Mouse (Mus musculus): ENCODE results near the gene Dazap1. TPM values are rescaled to one million over a fixed set of nuclear protein-coding genes. Genes with fewer than 3 reads are reported as not detected.

The Dazap1 gene
- polyA plus RNA-seq, 1 experiment from 2014 or later, result 71.8 TPM

GRCm38 (mm10) chr10:80252011-80252410 lies 9.3 kb upstream of the Dazap1 start:
- Histone ChIP-seq H3K4me2 (replicated peaks) (no peak overlapping the region), H3K36me3 (peaks cover 39% of the 10 kb centered on the region), H3K27me3 (no peaks in the 10 kb centered on the region), H3K4me3 (no peak overlapping the region), H3K27ac (no peak overlapping the region), H3K9ac (no peak overlapping the region), H3K9me3 (no peaks in the 10 kb centered on the region), H3K4me1 (peaks cover 12% of the 10 kb centered on the region)
- ATAC-seq (ENCODE audit: insufficient number of reproducible peaks, insufficient read depth, low FRiP score, low TSS enrichment), result no peak

- no peaks in the 10 kb centered on the region for H3K9me3 ChIP-seq
- H3K4me2 ChIP-seq (replicated peaks), result no peak overlapping the region
- H3K4me3 ChIP-seq, result no peak overlapping the region
- WGBS, result 92% methylated on average over 11 of the region's 11 CpGs
- H3K27ac ChIP-seq, result no peak overlapping the region
- peaks cover 44% of the 10 kb centered on the region for H3K36me3 ChIP-seq
- no peak overlapping the region for H3K9ac ChIP-seq
- peaks cover 10% of the 10 kb centered on the region for H3K4me1 ChIP-seq
- H3K27me3 ChIP-seq, result no peaks in the 10 kb centered on the region
- no peak for ATAC-seq (ENCODE audit: insufficient number of reproducible peaks, insufficient read depth, low FRiP score, low TSS enrichment)
These were observed 8.6 kb upstream of the Dazap1 start for GRCm38 (mm10) chr10:80252493-80253274.

GRCm38 (mm10) chr10:80253551-80253950 lies 7.7 kb upstream of the Dazap1 start:
- Histone ChIP-seq H3K4me3 (no peak overlapping the region), H3K4me2 (replicated peaks) (no peak overlapping the region), H3K4me1 (peaks cover 9% of the 10 kb centered on the region), H3K36me3 (peaks cover 53% of the 10 kb centered on the region), H3K9ac (no peak overlapping the region), H3K9me3 (no peaks in the 10 kb centered on the region), H3K27ac (no peak overlapping the region), H3K27me3 (no peaks in the 10 kb centered on the region)
- ATAC-seq (ENCODE audit: insufficient number of reproducible peaks, insufficient read depth, low FRiP score, low TSS enrichment), result no peak
- WGBS, result 91% methylated on average over 6 of the region's 6 CpGs

GRCm38 (mm10) chr10:80254331-80255297 lies 6.7 kb upstream of the Dazap1 start:
- no peak overlapping the region for H3K9ac ChIP-seq
- H3K9me3 ChIP-seq, result no peaks in the 10 kb centered on the region
- no peak overlapping the region for H3K4me3 ChIP-seq
- H3K36me3 ChIP-seq, result peaks cover 59% of the 10 kb centered on the region
- ATAC-seq (ENCODE audit: insufficient number of reproducible peaks, insufficient read depth, low FRiP score, low TSS enrichment), result no peak
- no peak overlapping the region for H3K27ac ChIP-seq
- H3K4me1 ChIP-seq, result peaks cover 15% of the 10 kb centered on the region
- no peaks in the 10 kb centered on the region for H3K27me3 ChIP-seq
- WGBS, result 95% methylated on average over 26 of the region's 26 CpGs
- H3K4me2 ChIP-seq (replicated peaks), result no peak overlapping the region

- H3K27ac ChIP-seq, result no peak overlapping the region
- no peaks in the 10 kb centered on the region for H3K27me3 ChIP-seq
- peaks cover 59% of the 10 kb centered on the region for H3K36me3 ChIP-seq
- H3K4me2 ChIP-seq (replicated peaks), result no peak overlapping the region
- 83% methylated on average over 5 of the region's 5 CpGs for WGBS
- no peaks in the 10 kb centered on the region for H3K9me3 ChIP-seq
- H3K4me1 ChIP-seq, result peaks cover 18% of the 10 kb centered on the region
- no peak overlapping the region for H3K4me3 ChIP-seq
- H3K9ac ChIP-seq, result no peak overlapping the region
- ATAC-seq (ENCODE audit: insufficient number of reproducible peaks, insufficient read depth, low FRiP score, low TSS enrichment), result no peak
These were observed 5.3 kb upstream of the Dazap1 start for GRCm38 (mm10) chr10:80255881-80256535.

GRCm38 (mm10) chr10:80257936-80258335 lies 3.4 kb upstream of the Dazap1 start:
- Histone ChIP-seq H3K27me3 (no peaks in the 10 kb centered on the region), H3K4me3 (no peak overlapping the region), H3K9me3 (no peaks in the 10 kb centered on the region), H3K4me2 (replicated peaks) (no peak overlapping the region), H3K9ac (no peak overlapping the region), H3K36me3 (peaks cover 59% of the 10 kb centered on the region), H3K27ac (no peak overlapping the region), H3K4me1 (peaks cover 25% of the 10 kb centered on the region)
- ATAC-seq (ENCODE audit: insufficient number of reproducible peaks, insufficient read depth, low FRiP score, low TSS enrichment), result no peak
- 78% methylated on average over 2 of the region's 2 CpGs for WGBS

- no peak for ATAC-seq (ENCODE audit: insufficient number of reproducible peaks, insufficient read depth, low FRiP score, low TSS enrichment)
- peaks cover 50% of the 10 kb centered on the region for H3K36me3 ChIP-seq
These were observed 2.4 kb upstream of the Dazap1 start for GRCm38 (mm10) chr10:80258752-80259462.

DNA sequence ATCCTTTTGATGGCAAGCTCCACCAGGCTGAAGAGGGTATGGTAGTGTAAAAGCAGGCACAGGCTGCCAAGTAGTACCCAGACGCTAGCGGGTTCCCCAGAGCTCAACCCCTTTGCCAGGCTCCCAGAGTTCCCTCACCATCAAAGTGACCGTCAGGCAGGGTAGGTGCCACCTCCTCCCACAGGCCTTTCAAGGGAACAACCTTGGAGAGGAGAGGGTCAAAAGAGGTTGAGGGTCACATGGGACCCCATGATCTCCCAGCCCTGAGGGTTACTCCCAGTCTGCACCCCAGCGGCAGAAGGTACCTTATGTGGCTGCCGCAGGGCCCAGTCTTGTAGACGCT lies 1.9 kb upstream of the Dazap1 start:
- peaks cover 25% of the 10 kb centered on the region for H3K4me1 ChIP-seq
- peak overlapping the region; percentile 89 for H3K4me2 ChIP-seq (replicated peaks)
- WGBS, result 82% methylated on average over 6 of the region's 6 CpGs
- peak overlapping the region; percentile 57; the same call in 1 of the 2 replicates for H3K4me3 ChIP-seq
- 0 out of 2 replicates have a peak overlapping the region, but pooled peaks have one; percentile 67 for H3K9ac ChIP-seq
- peaks cover 45% of the 10 kb centered on the region for H3K36me3 ChIP-seq
- H3K9me3 ChIP-seq, result no peaks in the 10 kb centered on the region
- no peaks in the 10 kb centered on the region for H3K27me3 ChIP-seq
- ATAC-seq (ENCODE audit: insufficient number of reproducible peaks, insufficient read depth, low FRiP score, low TSS enrichment), result no peak
- H3K27ac ChIP-seq, result no peak overlapping the region

More at GRCm38 (mm10) chr10:80258752-80259462, 2.4 kb upstream of the Dazap1 start:
- no peak overlapping the region for H3K9ac ChIP-seq
- 88% methylated on average over 14 of the region's 14 CpGs for WGBS
- H3K4me2 ChIP-seq (replicated peaks), result no peak overlapping the region
- no peaks in the 10 kb centered on the region for H3K9me3 ChIP-seq
- no peak overlapping the region for H3K27ac ChIP-seq
- peaks cover 25% of the 10 kb centered on the region for H3K4me1 ChIP-seq
- H3K4me3 ChIP-seq, result no peak overlapping the region
- H3K27me3 ChIP-seq, result no peaks in the 10 kb centered on the region

GRCm38 (mm10) chr10:80259861-80260641 lies 1.2 kb upstream of the Dazap1 start:
- Histone ChIP-seq H3K4me3 (peak overlapping the region; percentile 57), H3K36me3 (peaks cover 39% of the 10 kb centered on the region), H3K4me2 (replicated peaks) (peak overlapping the region; percentile 89), H3K9me3 (no peaks in the 10 kb centered on the region), H3K27me3 (no peaks in the 10 kb centered on the region), H3K27ac (peak overlapping the region; percentile 97), H3K9ac (peak overlapping the region; percentile 67), H3K4me1 (peaks cover 25% of the 10 kb centered on the region)
- ATAC-seq (ENCODE audit: insufficient number of reproducible peaks, insufficient read depth, low FRiP score, low TSS enrichment), result no peak
- 8% methylated on average over 19 of the region's 19 CpGs for WGBS

- 1% methylated on average over 14 of the region's 14 CpGs for WGBS
- H3K4me1 ChIP-seq, result peaks cover 36% of the 10 kb centered on the region
- H3K27ac ChIP-seq, result peak overlapping the region; percentile 97
- peak overlapping the region; percentile 57 for H3K4me3 ChIP-seq
- ATAC-seq (ENCODE audit: insufficient number of reproducible peaks, insufficient read depth, low FRiP score, low TSS enrichment), result peak; percentile 50
- H3K9me3 ChIP-seq, result no peaks in the 10 kb centered on the region
- H3K9ac ChIP-seq, result peak overlapping the region; percentile 67; the same call in 1 of the 2 replicates
- no peaks in the 10 kb centered on the region for H3K27me3 ChIP-seq
- H3K36me3 ChIP-seq, result peaks cover 24% of the 10 kb centered on the region
- peak overlapping the region; percentile 89 for H3K4me2 ChIP-seq (replicated peaks)
These were observed 291 bp downstream of the Dazap1 start for GRCm38 (mm10) chr10:80261585-80261968.
